Mouse (Mus musculus) bone marrow, adult 2 months (tissue): ENCODE data around the gene Slc44a4. TPM values are rescaled to one million over a fixed set of nuclear protein-coding genes. Genes with fewer than 3 reads are reported as not detected.
"Not testable (repeated sequence)": the region's sequence is repeated elsewhere in the genome, so short reads cannot be mapped to it uniquely, and the experiment has no call there.

Source experiments
- H3K27ac ChIP-seq: fragments of 200-500 bp; 2 replicates; pipeline ENCODE4 v1.5.1; 2012; ENCODE audit warnings: low read depth, mild to moderate bottlenecking, control low read depth, inconsistent platforms, low read length; ENCODE audit not compliant: control insufficient read depth, poor library complexity, insufficient read depth
- H3K4me1 ChIP-seq: fragments of 200-500 bp; 2 replicates; pipeline ENCODE4 v1.6.1; 2011; ENCODE audit warnings: low read length; ENCODE audit not compliant: control insufficient read depth, insufficient read depth
- H3K4me3 ChIP-seq: fragments of 200-500 bp; replicated peaks from 2 replicates; pipeline ENCODE3; 2011; ENCODE audit warnings: mild to moderate bottlenecking, low read depth, low read length, control low read depth; ENCODE audit not compliant: control insufficient read depth
- CTCF ChIP-seq: fragments of 200-500 bp; IDR thresholded peaks from 2 replicates; pipeline ENCODE4 v1.5.1; 2011; ENCODE audit warnings: low read length, control low read depth; ENCODE audit not compliant: control insufficient read depth, insufficient read depth
- POLR2A ChIP-seq: fragments of 200-500 bp; IDR thresholded peaks from 2 replicates; pipeline ENCODE4 v1.6.1; 2011; ENCODE audit warnings: low read depth, mild to moderate bottlenecking, control low read depth, low read length, borderline replicate concordance; ENCODE audit not compliant: control insufficient read depth
- WGBS: fragments of 180-500 bp; shearing (Covaris S2); methylation state at CpG from one replicate; pipeline ENCODE4 v1.1.7; 2018; 5-methylcytosine and 5-hydroxymethylcytosine counted together
- polyA plus RNA-seq: library from polyadenylated mRNA; stranded (reverse); fragments of >200 nt; gene quantifications from 2 replicates; pipeline ENCODE4 v1.2.4, GENCODE M21; 2011; ENCODE audit warnings: low replicate concordance; ENCODE audit not compliant: missing spikeins, insufficient read depth, insufficient read length

Gene Slc44a4
- polyA plus RNA-seq, 1 experiment, result 1.3 TPM

GRCm38 (mm10) chr17:34895724-34896123 lies 18.5 kb upstream of the Slc44a4 start:
- TF ChIP-seq POLR2A (no peak), CTCF (no peak)
- no peak overlapping the region for H3K27ac ChIP-seq
- H3K4me3 ChIP-seq, result no peak overlapping the region
- 84% methylated on average over 15 of the region's 15 CpGs for WGBS
- H3K4me1 ChIP-seq, result peaks cover 5% of the 10 kb centered on the region

- WGBS, result 45% methylated on average over 17 of the region's 17 CpGs
- peaks cover 5% of the 10 kb centered on the region for H3K4me1 ChIP-seq
These were observed 17.9 kb upstream of the Slc44a4 start for GRCm38 (mm10) chr17:34896366-34896765.

GRCm38 (mm10) chr17:34897373-34898159 lies 16.7 kb upstream of the Slc44a4 start:
- Histone ChIP-seq H3K4me3 (peak overlapping the region; percentile 56), H3K4me1 (peaks cover 5% of the 10 kb centered on the region), H3K27ac (peak overlapping the region; percentile 71; the same call in 1 of the 2 replicates)
- TF ChIP-seq POLR2A (no peak), CTCF (no peak)
- WGBS, result 14% methylated on average over 10 of the region's 10 CpGs

More at GRCm38 (mm10) chr17:34896366-34896765, 17.9 kb upstream of the Slc44a4 start:
- Histone ChIP-seq H3K4me3 (no peak overlapping the region), H3K27ac (no peak overlapping the region)
- TF ChIP-seq POLR2A, result no peak
- no peak for TF ChIP-seq CTCF

- peak within 1 kb of the TSS; percentile 84 for H3K4me3 ChIP-seq
- peak within 1 kb of the TSS; percentile 76 for H3K27ac ChIP-seq
- under 1% methylated on average over 37 of the region's 44 CpGs for WGBS
- peaks cover 5% of the 10 kb centered on the region for H3K4me1 ChIP-seq
- TF ChIP-seq CTCF (no peak), POLR2A (peak; percentile 40; the same call in 1 of the 2 replicates)
These were observed 16.1 kb upstream of the Slc44a4 start, which contains the start of the genes C2 and Ehmt2 for GRCm38 (mm10) chr17:34898160-34898586. C2 (minus strand) TSS chr17:34898265. Ehmt2 (plus strand) TSS chr17:34898469.

- 2% methylated on average over 34 of the region's 47 CpGs for WGBS
- peak overlapping the region; percentile 84 for H3K4me3 ChIP-seq
- H3K4me1 ChIP-seq, result peaks cover 5% of the 10 kb centered on the region
- peak overlapping the region; percentile 42; the same call in 1 of the 2 replicates for H3K27ac ChIP-seq
- no peak for TF ChIP-seq POLR2A
- no peak for TF ChIP-seq CTCF
These were observed 15.6 kb upstream of the Slc44a4 start for GRCm38 (mm10) chr17:34898706-34899052.

GRCm38 (mm10) chr17:34899053-34899889 lies 15.0 kb upstream of the Slc44a4 start:
- H3K4me3 ChIP-seq, result peak overlapping the region; percentile 84
- H3K4me1 ChIP-seq, result peaks cover 5% of the 10 kb centered on the region
- WGBS, result 2% methylated on average over 42 of the region's 45 CpGs
- no peak; the same call in 1 of the 2 replicates for TF ChIP-seq POLR2A
- TF ChIP-seq CTCF, result no peak
- peak overlapping the region; percentile 76 for H3K27ac ChIP-seq

- TF ChIP-seq POLR2A, result no peak
- no peak for TF ChIP-seq CTCF
These were observed 14.4 kb upstream of the Slc44a4 start for GRCm38 (mm10) chr17:34899890-34900243.

GRCm38 (mm10) chr17:34900826-34901225 lies 13.4 kb upstream of the Slc44a4 start:
- H3K4me3 ChIP-seq, H3K4me1 ChIP-seq, H3K27ac ChIP-seq: not testable (repeated sequence)

More at GRCm38 (mm10) chr17:34899890-34900243, 14.4 kb upstream of the Slc44a4 start:
- WGBS, result under 1% methylated on average over 5 of the region's 5 CpGs
- Histone ChIP-seq H3K27ac (peak overlapping the region; percentile 76), H3K4me3 (peak overlapping the region; percentile 84), H3K4me1 (peaks cover 5% of the 10 kb centered on the region)

- WGBS, result 67% methylated on average over 10 of the region's 10 CpGs
- H3K27ac ChIP-seq, H3K4me3 ChIP-seq, H3K4me1 ChIP-seq: not testable (repeated sequence)
These were observed 12.3 kb upstream of the Slc44a4 start for GRCm38 (mm10) chr17:34901948-34902347.
